Mouse (Mus musculus) brain, embryonic 18.5 days (tissue): ENCODE data around the gene C1qtnf1.
"Not testable (repeated sequence)": the region's sequence is repeated elsewhere in the genome, so short reads cannot be mapped to it uniquely, and the experiment has no call there.

ENCODE experiments used
- DNase-seq: peaks from one replicate; pipeline ENCODE4 v3.0.0-alpha.2; 2012; ENCODE audit warnings: low read depth, low spot score

C1qtnf1 gene

GRCm38 (mm10) chr11:118427986-118428385 lies at the start of gene C1qtnf1:
Gene C1qtnf1 (plus strand): TSS chr11:118428203.
- no peak for DNase-seq

GRCm38 (mm10) chr11:118378656-118379055 lies 49.3 kb upstream of the C1qtnf1 start:
- no peak for DNase-seq

- DNase-seq, result no peak
Observed at GRCm38 (mm10) chr11:118379251-118380009, 48.6 kb upstream of the C1qtnf1 start.

DNA sequence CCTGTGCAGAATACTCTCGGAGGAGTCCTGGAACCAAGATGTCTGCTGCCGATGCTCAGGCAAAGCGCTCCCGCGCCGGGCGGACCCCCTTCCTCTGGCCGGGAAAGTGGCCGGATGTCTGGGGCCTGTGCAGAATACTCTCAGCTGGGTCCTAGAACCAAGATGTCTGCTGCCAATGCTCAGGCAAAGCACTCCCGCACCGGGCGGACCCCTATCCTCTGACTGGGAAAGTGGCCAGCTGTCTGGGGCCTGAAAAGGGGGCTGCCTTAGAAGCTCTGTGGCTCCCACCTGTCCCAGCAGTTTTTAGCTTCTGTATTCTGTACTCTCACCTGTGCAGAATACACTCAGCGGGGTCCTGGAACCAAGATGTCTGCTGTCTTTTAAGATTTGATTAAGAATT lies 40.2 kb upstream of the C1qtnf1 start:
- not testable (repeated sequence) for DNase-seq

DNA sequence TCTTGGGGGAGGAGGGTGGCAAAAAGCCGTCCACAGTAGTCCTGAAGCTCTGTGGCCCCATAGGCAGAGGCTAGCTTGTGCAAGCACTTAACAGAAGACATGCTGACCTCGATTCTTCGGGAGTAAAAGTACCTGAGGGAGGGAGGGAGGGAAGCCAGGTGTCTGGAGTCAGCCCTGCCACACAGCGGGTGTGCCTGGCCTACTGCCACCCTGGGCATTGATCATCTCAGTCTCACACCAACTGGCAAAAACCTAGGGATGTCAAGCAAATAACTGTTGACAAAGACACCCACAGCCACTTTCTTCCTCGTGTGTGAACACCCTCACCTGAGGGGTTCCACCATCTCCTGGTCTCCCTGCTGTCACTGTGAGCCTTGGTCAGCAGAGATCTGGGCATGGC lies 34.0 kb upstream of the C1qtnf1 start:
- no peak for DNase-seq

GRCm38 (mm10) chr11:118394538-118394937 lies 33.5 kb upstream of the C1qtnf1 start:
- DNase-seq, result no peak

DNA sequence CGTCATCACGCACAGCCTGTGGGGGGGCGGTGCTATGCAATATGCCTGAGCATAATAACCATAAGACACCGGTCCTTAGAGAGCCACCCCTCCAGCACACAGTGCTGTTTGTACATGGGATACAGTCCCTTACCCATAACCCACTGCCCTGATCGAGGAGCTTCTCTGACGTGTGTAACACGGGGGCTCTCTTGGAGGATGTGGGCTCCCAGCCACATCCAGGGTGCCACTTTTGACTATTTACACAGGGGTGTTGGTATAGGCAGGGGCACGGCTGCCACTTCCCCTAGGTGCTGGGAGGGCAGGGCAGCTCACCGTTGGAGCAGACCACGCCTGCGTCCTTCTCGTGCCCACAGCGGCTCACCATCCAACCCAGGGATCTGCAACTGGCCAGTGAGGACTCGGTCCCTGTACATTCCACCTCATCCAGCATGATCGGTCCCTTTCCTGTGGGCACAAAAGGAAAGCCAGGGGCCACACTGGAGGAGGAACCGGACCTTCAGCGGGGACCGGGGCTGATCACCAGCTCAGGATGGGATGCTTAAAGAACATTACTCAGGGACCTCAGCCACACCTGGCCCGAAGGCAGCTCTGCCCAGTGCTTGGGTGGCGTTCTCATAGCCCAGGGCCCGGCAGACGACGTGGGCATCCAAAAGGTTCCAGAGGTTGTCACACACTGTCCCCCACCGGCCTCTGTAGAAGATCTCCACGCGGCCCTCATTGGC lies 30.0 kb upstream of the C1qtnf1 start:
- no peak for DNase-seq

DNA sequence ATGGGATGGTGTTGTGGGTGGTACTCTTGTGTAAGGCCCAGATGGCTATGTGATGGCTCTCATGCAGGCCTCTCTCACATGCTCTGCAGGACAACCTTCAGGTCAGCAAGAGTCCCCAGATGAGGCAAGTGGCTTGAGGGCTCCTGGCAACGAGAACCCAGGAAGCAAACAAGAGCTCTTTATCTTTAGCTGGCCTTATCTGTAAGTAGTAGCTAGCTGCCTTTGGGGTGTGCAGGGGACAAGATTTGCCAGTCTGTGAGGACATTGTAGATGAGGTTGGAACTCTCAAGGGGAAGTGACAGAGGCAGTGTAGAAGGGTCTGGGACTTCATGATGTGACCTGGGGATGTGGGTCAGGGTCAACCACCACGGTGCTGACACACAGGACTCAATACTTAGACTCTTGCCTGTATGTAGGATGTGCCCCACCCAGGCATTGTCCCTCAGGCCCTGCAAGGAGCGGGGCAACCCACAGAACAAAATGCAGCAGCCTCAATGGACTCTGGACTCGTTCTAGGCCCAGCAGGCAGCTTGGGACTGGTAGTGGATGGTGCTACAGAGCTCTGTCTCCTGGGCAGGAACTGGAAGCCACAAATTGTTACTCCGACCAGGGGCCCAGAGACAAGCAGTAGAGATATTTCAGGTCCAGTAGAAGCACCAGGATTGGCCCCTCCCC lies 28.0 kb upstream of the C1qtnf1 start:
- DNase-seq, result no peak

DNA sequence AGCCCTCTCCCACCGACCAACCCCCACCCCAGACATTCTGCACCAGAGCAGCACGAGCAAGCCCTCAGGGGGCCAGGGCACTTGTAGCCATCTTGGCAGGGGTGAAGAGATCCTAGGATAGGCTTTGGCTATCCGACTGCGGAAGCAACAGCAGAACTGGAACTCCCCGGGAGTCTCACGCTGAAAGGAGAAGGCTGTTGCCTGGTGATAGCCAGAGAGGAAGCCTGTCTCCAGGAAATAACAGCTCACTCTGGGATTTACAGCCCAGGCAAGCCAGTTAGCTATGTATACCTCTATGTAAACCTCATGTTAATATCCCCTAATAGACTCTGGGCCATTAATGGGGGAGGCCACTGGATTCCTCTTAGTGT lies 27.5 kb upstream of the C1qtnf1 start:
- no peak for DNase-seq

- DNase-seq, result no peak
Observed at GRCm38 (mm10) chr11:118401195-118401594, 26.8 kb upstream of the C1qtnf1 start.

DNA sequence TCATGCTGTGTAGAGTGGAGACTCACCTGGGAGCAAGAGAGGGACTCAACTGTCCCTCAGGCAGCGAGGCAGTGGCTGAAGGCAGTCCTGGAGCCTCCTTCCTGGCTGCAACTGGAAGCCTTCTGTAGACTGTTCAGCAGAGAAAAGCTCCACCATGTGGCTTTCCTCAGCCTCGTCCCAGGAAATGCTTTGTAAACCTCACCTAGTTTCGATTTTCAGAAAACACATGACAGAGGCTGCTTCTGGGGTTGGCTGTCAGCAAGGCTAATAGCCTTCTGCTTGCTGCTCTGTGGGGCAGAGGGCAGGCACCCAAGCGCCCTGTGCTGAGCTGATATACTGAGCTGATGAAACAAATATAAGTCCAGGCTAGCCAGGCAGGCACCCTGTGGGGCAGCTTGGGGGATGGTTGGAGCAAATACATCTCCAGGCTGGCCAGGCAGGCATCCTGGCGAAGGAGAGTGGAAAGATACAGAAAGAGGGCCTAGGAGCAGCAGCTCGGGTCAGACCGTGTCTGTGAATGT lies 26.2 kb upstream of the C1qtnf1 start, which contains the start of gene Lgals3bp:
TSS of gene Lgals3bp (minus strand) at position 333 of the 521 bp plus-strand sequence.
- no peak for DNase-seq

DNA sequence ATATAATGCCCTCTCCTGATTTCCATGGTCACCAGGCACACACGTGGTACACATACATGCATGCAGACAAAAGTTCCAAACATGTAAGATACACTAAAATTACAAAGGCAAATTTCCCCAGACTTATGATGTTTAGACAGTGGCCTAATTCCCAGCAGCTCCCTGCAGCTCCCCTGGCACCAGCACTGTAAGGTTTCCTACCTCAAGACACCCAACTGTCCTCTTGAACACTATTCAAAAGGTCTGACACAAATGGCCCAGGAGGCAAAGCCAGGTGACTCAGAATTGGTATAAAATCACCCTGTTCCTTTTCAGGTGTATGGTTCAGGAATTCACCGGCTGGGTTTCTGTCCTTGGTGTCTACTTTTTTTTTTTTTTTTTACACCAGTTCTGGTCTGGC lies 24.8 kb upstream of the C1qtnf1 start:
- DNase-seq, result no peak

DNA sequence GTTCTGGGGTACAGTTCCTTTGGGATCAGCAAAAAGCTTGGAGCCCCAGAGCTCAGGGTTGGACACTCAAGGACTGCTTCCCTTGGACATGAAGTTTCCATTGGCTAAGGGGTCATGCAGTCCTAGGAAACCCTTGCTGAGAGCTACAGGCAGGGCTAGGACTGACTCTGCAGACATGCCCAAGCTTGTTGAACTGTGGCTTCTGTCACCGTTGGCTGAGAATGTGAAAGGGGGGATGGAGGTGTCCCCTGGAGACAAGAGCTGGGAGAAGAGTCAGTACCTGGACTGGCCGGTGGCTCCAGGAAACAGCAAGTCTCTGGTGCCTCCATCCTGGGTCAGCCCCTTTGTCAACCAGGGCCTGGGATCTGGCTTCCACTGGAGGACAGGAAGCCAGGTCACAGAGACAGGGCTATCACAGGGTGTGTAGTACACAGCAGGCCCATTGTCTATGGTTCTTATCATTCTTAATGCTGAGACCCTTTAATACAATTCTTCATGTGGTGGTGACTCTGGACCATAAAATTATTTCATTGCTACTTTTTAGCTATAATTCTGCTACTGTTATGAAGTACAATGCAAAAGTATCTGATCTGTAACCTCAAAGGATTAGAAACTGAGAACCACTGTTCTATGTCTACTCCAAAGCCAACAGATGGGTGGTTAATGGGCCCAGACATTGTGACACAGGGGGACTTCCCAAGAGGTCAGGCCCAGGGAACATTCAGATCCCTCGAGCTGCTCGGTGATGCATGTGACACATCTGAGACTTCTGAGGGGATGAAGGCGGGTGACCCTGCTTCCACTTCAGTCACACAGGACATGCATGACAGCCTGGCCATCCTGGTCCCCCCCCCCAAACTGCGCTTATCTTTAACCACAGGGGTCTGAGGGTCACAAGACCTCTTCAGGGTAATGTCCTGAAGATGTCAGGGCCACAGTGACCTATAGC lies 23.8 kb upstream of the C1qtnf1 start:
- no peak for DNase-seq

DNA sequence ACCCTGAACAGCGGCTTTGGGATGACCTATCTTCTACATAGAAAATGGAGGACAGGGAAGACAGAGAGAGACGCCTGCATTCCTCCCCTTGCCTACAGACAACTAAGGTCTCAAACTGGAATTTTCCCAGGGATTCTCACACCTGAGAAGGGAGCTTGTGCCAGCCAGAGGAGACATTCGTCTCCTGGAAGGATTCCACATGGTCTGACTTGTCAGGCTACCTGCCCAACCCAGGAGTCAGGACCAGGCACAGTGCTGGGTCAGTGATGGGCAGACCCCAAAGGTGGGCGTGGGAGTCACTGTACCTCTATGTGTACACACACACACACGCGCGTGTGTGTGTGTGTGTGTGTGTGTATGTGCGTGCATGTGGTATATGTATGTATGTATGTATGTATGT lies 22.7 kb upstream of the C1qtnf1 start:
- no peak for DNase-seq

DNA sequence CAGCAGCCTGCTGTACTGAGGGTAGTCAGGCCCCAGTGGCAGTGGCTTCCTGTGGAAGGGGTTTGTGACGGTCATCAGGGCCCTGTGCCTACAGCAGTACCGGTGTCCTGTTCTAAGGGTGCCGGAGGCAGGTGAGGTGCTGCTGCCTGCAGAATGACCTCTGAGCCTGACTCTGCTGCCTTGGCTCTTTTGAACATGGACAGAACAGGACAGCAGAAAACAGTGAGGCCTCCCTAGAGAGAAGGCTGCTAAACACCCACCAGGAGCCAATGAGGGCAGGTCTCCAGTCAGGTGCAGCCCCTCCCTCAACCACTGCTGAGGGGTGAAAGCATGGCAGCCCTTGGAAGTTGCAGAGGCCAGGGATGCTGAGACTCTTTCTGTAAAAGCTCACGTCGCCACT lies 21.5 kb upstream of the C1qtnf1 start:
- DNase-seq, result no peak

DNA sequence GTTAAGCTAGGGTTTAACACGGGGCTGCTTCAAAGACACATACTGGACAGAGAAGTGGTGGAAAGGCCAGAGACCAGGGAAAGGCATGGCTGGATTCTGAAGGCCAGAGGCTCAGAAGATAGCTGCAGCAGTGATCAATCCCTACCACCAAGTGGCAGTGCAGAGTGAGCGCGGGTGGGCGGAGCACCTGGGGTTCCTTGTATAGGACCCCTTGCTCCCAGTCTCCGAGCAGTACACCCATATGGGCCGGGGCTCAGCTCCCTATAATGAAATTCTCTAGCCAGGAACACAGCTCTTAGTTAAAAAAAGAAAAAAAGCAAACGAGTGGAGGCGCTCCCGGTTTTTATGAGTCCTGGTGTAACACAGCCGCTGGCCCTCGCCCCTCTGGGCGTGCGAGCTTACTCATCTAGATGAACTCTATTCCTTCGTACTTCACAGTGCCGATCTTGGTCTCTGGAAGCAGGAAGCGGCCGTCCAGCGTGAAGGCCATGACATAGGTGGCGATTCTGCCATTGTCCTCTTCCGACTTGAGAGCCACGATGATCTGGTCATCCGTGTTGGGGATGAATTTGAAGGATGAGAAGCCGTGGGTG lies 20.6 kb upstream of the C1qtnf1 start:
- no peak for DNase-seq

- DNase-seq, result no peak
Observed at GRCm38 (mm10) chr11:118408051-118408740, 19.8 kb upstream of the C1qtnf1 start.

- no peak for DNase-seq
Observed at GRCm38 (mm10) chr11:118409106-118410072, 18.6 kb upstream of the C1qtnf1 start.

- no peak for DNase-seq
Observed at GRCm38 (mm10) chr11:118410073-118410444, 17.9 kb upstream of the C1qtnf1 start.
